Mouse (Mus musculus) spleen, adult 2 months (tissue): ENCODE results near the gene Syt1.

Experiments used
- CTCF ChIP-seq: fragments of 200-500 bp; IDR thresholded peaks from 2 replicates; pipeline ENCODE4 v1.5.1; 2011; ENCODE audit warnings: mild to moderate bottlenecking, inconsistent platforms; ENCODE audit not compliant: insufficient read depth, insufficient read length, insufficient replicate concordance; ENCODE audit errors: extremely low read depth
- POLR2A ChIP-seq: fragments of 200-500 bp; IDR thresholded peaks from 2 replicates; pipeline ENCODE4 v1.6.1; 2011; ENCODE audit warnings: low read depth, low read length, inconsistent platforms

DNA sequence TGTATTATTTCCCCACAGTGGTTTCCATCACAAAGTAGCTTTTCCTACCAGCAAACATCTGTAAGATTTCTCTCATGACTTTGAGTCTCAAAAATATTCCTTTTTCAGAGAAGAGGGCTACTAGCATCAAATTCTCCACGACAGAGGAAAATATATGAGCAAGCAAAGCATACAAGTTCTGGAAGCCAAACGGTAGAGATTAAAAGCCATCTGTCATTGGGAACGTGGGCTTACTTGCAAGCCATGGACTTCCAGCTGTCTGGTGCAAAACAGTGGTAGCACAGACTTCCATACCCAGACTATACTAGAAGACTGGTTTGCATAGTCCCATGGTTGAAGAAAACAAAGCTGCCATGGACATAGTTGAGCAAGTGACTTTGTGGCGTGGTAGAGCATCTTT, 106.4 kb downstream of the Syt1 start:
- TF ChIP-seq POLR2A = no peak
- no peak for TF ChIP-seq CTCF
